Mouse (Mus musculus): Measurements from ENCODE around the gene Dbndd2.

DNA sequence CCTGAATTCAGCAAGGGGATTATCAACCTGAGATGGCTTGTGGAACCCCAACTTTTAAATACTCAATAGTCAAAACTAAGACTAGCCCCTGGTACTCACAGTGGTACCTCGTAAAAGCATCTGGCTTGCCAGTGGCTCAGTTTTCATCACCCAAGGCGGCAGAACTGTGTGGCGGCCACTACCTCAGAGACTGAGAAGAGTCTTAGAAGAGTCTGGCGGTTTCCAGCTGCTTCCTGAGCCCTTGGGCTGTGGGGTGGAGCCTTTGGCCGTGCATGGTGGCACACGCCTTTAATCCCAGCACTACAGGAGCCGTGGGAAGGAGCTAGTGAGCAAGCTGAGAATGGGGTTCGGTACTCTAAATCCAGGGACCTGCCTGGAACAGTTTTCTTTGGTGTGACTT is 36.4 kb downstream of the Dbndd2 start:
- TF ChIP-seq CTCF (IDR thresholded peaks at IDR 0.05; ENCODE audit: low read depth) (no peak), EP300 (IDR thresholded peaks at IDR 0.05; ENCODE audit: low read depth) (no peak)
